Mouse (Mus musculus) forebrain, embryonic 11.5 days (tissue): Measurements from ENCODE around the gene Fam205a1. TPM values are rescaled to one million over a fixed set of nuclear protein-coding genes. Genes with fewer than 3 reads are reported as not detected.
"Not testable (repeated sequence)": the region's sequence is repeated elsewhere in the genome, so short reads cannot be mapped to it uniquely, and the experiment has no call there.

Experiments used
- ATAC-seq: fragments of 200-750 bp; cut with Nextera tagmentation; replicated peaks from 2 replicates; pipeline ENCODE4 v1.8.0; 2017; ENCODE audit warnings: moderate TSS enrichment; ENCODE audit not compliant: low FRiP score
- DNase-seq: peaks from one replicate; pipeline ENCODE4 v3.0.0-alpha.2; 2017; ENCODE audit warnings: low spot score
- H3K27ac ChIP-seq: fragments of 300-500 bp; sonication (generic); 2 replicates; pipeline ENCODE4 v1.5.1; 2014; ENCODE audit warnings: low read depth, low read length
- H3K27me3 ChIP-seq: fragments of 300-500 bp; sonication (generic); 2 replicates; pipeline ENCODE4 v1.6.1; 2014; ENCODE audit warnings: mild to moderate bottlenecking, low read length, mixed read lengths; ENCODE audit not compliant: control insufficient read depth, insufficient read depth
- H3K36me3 ChIP-seq: fragments of 300-500 bp; sonication (generic); 2 replicates; pipeline ENCODE4 v1.6.1; 2014; ENCODE audit warnings: mild to moderate bottlenecking, low read length, moderate library complexity, mixed read lengths; ENCODE audit not compliant: control insufficient read depth, insufficient read depth
- H3K4me1 ChIP-seq: fragments of 300-500 bp; sonication (generic); replicated peaks from 2 replicates; pipeline ENCODE4 v1.6.1; 2014; ENCODE audit warnings: low read length, mixed read lengths; ENCODE audit not compliant: control insufficient read depth, insufficient read depth
- H3K4me2 ChIP-seq: fragments of 300-500 bp; sonication (generic); 2 replicates; pipeline ENCODE4 v1.6.1; 2014; ENCODE audit warnings: low read depth, mild to moderate bottlenecking, low read length, moderate library complexity, mixed read lengths; ENCODE audit not compliant: severe bottlenecking
- H3K4me3 ChIP-seq: fragments of 300-500 bp; sonication (generic); 2 replicates; pipeline ENCODE4 v1.5.1; 2014; ENCODE audit warnings: low read depth, low read length
- H3K9ac ChIP-seq: fragments of 300-500 bp; sonication (generic); 2 replicates; pipeline ENCODE4 v1.6.1; 2014; ENCODE audit warnings: low read length
- H3K9me3 ChIP-seq: fragments of 300-500 bp; sonication (generic); 2 replicates; pipeline ENCODE4 v1.6.1; 2016; ENCODE audit warnings: low read length, mixed read lengths; ENCODE audit not compliant: control insufficient read depth
- WGBS: fragments of 180-500 bp; shearing (Covaris S2); extraction: QIAGEN DNeasy Blood & Tissue Kit; methylation state at CpG from one replicate; pipeline ENCODE4 v1.1.7; 2014; 5-methylcytosine and 5-hydroxymethylcytosine counted together
- polyA plus RNA-seq: library from polyadenylated mRNA; unstranded; fragments of >200 nt; fragmentation: Nextera tagmentation; extraction: Ambion mirVana; gene quantifications from 2 replicates; pipeline ENCODE4 v1.2.1, GENCODE M21; 2014

Gene Fam205a1
- polyA plus RNA-seq, 1 experiment from 2014 or later = 0.28 TPM

- Histone ChIP-seq H3K4me3 (no peak overlapping the region), H3K27ac (no peak overlapping the region), H3K27me3 (no peaks in the 10 kb centered on the region), H3K9ac (no peak overlapping the region), H3K9me3 (no peaks in the 10 kb centered on the region), H3K36me3 (no peaks in the 10 kb centered on the region), H3K4me2 (no peak overlapping the region), H3K4me1 (no peaks in the 10 kb centered on the region)
- ATAC-seq = no peak
- no peak for DNase-seq
- 85% methylated on average over 5 of the region's 5 CpGs for WGBS
Observed at GRCm38 (mm10) chr4:42868193-42868592, 14.5 kb upstream of the Fam205a1 start.

- WGBS = 82% methylated on average over 3 of the region's 3 CpGs
- no peak overlapping the region for H3K4me2 ChIP-seq
- no peaks in the 10 kb centered on the region for H3K27me3 ChIP-seq
- no peak overlapping the region for H3K4me3 ChIP-seq
- H3K4me1 ChIP-seq = no peaks in the 10 kb centered on the region
- DNase-seq = no peak
- no peaks in the 10 kb centered on the region for H3K36me3 ChIP-seq
- H3K9ac ChIP-seq = no peak overlapping the region
- ATAC-seq = no peak
- H3K27ac ChIP-seq = no peak overlapping the region
- no peaks in the 10 kb centered on the region for H3K9me3 ChIP-seq
Observed at GRCm38 (mm10) chr4:42867390-42867789, 13.7 kb upstream of the Fam205a1 start.

GRCm38 (mm10) chr4:42863487-42863886 lies 9.8 kb upstream of the Fam205a1 start:
- H3K4me3 ChIP-seq, H3K4me1 ChIP-seq, H3K4me2 ChIP-seq, H3K9me3 ChIP-seq, H3K27me3 ChIP-seq, H3K27ac ChIP-seq, H3K9ac ChIP-seq, ATAC-seq, DNase-seq, H3K36me3 ChIP-seq: not testable (repeated sequence)
- 78% methylated on average over 5 of the region's 5 CpGs for WGBS

GRCm38 (mm10) chr4:42860483-42860882 lies 6.8 kb upstream of the Fam205a1 start:
- H3K36me3 ChIP-seq, DNase-seq, H3K9ac ChIP-seq, H3K9me3 ChIP-seq, H3K4me1 ChIP-seq, ATAC-seq, H3K4me2 ChIP-seq, H3K27ac ChIP-seq, H3K4me3 ChIP-seq, H3K27me3 ChIP-seq: not testable (repeated sequence)
- WGBS = 86% methylated on average over 9 of the region's 9 CpGs

GRCm38 (mm10) chr4:42856671-42857070 lies 3.0 kb upstream of the Fam205a1 start, which contains the start of gene Gm12394:
Gene Gm12394, minus strand, starts transcription at chr4:42856771.
- H3K4me1 ChIP-seq, H3K9ac ChIP-seq, H3K36me3 ChIP-seq, H3K4me3 ChIP-seq, H3K4me2 ChIP-seq, ATAC-seq, DNase-seq, H3K9me3 ChIP-seq, H3K27me3 ChIP-seq, H3K27ac ChIP-seq: not testable (repeated sequence)
- WGBS = 83% methylated on average over 1 of the region's 1 CpGs

Other genes with a start within 250 kb of the Fam205a1 start
- not detected in 2 replicates for gene Gm10591, start 241.7 kb downstream of the Fam205a1 start, polyA plus RNA-seq
- gene Gm2564, start 224.2 kb downstream of the Fam205a1 start, polyA plus RNA-seq = not detected in 2 replicates
- not detected in 2 replicates for gene Ccl27b, start 198.6 kb downstream of the Fam205a1 start, polyA plus RNA-seq
- not detected in 2 replicates for gene Il11ra2, start 192.0 kb downstream of the Fam205a1 start, polyA plus RNA-seq
- 0.96 and 1.8 TPM in 2 replicates for gene 4930578G10Rik, start 118.3 kb downstream of the Fam205a1 start, polyA plus RNA-seq
- gene Ccl19, start 97.3 kb downstream of the Fam205a1 start, polyA plus RNA-seq = not detected in 2 replicates
- gene Ccl21a, start 79.9 kb downstream of the Fam205a1 start, polyA plus RNA-seq = 0.27 and 0.39 TPM in 2 replicates
- gene Gm12394, start 2.9 kb upstream of the Fam205a1 start, polyA plus RNA-seq = 0.33 and 0.43 TPM in 2 replicates
- gene Fam205c, start 20.3 kb upstream of the Fam205a1 start, polyA plus RNA-seq = 0.84 and 1.00 TPM in 2 replicates
- 1.3 and 2.1 TPM in 2 replicates for gene Phf24, start 62.8 kb upstream of the Fam205a1 start, polyA plus RNA-seq
- gene Dnajb5, start 95.9 kb upstream of the Fam205a1 start, polyA plus RNA-seq = 16.4 and 24.7 TPM in 2 replicates
- gene 1700022I11Rik, start 115.7 kb upstream of the Fam205a1 start, polyA plus RNA-seq = 0.56 and 0.96 TPM in 2 replicates
- 653 and 672 TPM in 2 replicates for gene Vcp, start 146.6 kb upstream of the Fam205a1 start, polyA plus RNA-seq
- 24.6 and 24.7 TPM in 2 replicates for gene Fancg, start 156.6 kb upstream of the Fam205a1 start, polyA plus RNA-seq
- 25.8 and 26.1 TPM in 2 replicates for gene Pigo, start 171.9 kb upstream of the Fam205a1 start, polyA plus RNA-seq
- 378 and 409 TPM in 2 replicates for gene Stoml2, start 177.8 kb upstream of the Fam205a1 start, polyA plus RNA-seq
- gene Fam214b, start 192.3 kb upstream of the Fam205a1 start, polyA plus RNA-seq = 28.1 and 28.9 TPM in 2 replicates
- 22.9 and 23.0 TPM in 2 replicates for gene Unc13b, start 205.1 kb upstream of the Fam205a1 start, polyA plus RNA-seq